In genomic region chr6:86395969-86396368, GRCm38 (mm10) we compare ENCODE assay signal across 8 mouse cellular contexts. TPM values are rescaled to one million over a fixed set of nuclear protein-coding genes. Genes with fewer than 3 reads are reported as not detected.
DNase-seq lines count a peak whose midpoint lies in the region; ATAC-seq and TF ChIP-seq lines count a peak whose summit lies in the region.

No protein-coding gene starts in this region.

- peak overlapping the region; percentile 94 for H3K4me2 ChIP-seq in lung, embryonic 14.5 days
- H3K4me2 ChIP-seq in embryonic facial prominence, embryonic 15.5 days (replicated peaks) = peak overlapping the region; percentile 76
- H3K4me2 ChIP-seq in limb, embryonic 13.5 days (replicated peaks) = peak overlapping the region; percentile 90

- H3K9me3 ChIP-seq in lung, embryonic 14.5 days (ENCODE audit: low read depth, low read length) = no peaks in the 10 kb centered on the region
- no peaks in the 10 kb centered on the region for H3K9me3 ChIP-seq in embryonic facial prominence, embryonic 15.5 days (replicated peaks)
- 0 out of 2 replicates have a peak, but pooled peaks cover 3% of the 10 kb centered on the region for H3K9me3 ChIP-seq in limb, embryonic 13.5 days

- no peak for ATAC-seq in lung, embryonic 14.5 days (ENCODE audit: insufficient read depth)
- no peak for ATAC-seq in embryonic facial prominence, embryonic 15.5 days (ENCODE audit: insufficient number of reproducible peaks, low FRiP score, low TSS enrichment, low read depth)
- ATAC-seq in limb, embryonic 13.5 days (ENCODE audit: low FRiP score, low read depth) = no peak

- H3K9ac ChIP-seq in lung, embryonic 14.5 days = peak overlapping the region; percentile 82
- H3K9ac ChIP-seq in embryonic facial prominence, embryonic 15.5 days = peak overlapping the region; percentile 65
- H3K9ac ChIP-seq in limb, embryonic 13.5 days = peak overlapping the region; percentile 84

- peak overlapping the region; percentile 87 for H3K4me3 ChIP-seq in lung, embryonic 14.5 days (ENCODE audit: low read depth, low read length)
- peak overlapping the region; percentile 92 for H3K4me3 ChIP-seq in embryonic facial prominence, embryonic 15.5 days (replicated peaks)
- H3K4me3 ChIP-seq in limb, embryonic 13.5 days = peak overlapping the region; percentile 91
- H3K4me3 ChIP-seq in olfactory bulb, adult 2 months (ENCODE audit: insufficient read depth, low read depth, low read length) = peak overlapping the region; percentile 92

- H3K27me3 ChIP-seq in lung, embryonic 14.5 days (ENCODE audit: insufficient read depth, low read length) = no peaks in the 10 kb centered on the region
- no peaks in the 10 kb centered on the region for H3K27me3 ChIP-seq in embryonic facial prominence, embryonic 15.5 days
- H3K27me3 ChIP-seq in limb, embryonic 13.5 days = peaks cover 5% of the 10 kb centered on the region; the same call in 1 of the 2 replicates

- TF ChIP-seq CTCF in lung, embryonic 14.5 days (IDR thresholded peaks at IDR 0.05; ENCODE audit: low read depth) = no peak
- TF ChIP-seq CTCF in olfactory bulb, adult 2 months (IDR thresholded peaks at IDR 0.05; ENCODE audit: insufficient read depth, low read depth, low read length) = no peak

- WGBS in lung, embryonic 14.5 days = 16% methylated on average over 10 of the region's 10 CpGs
- 28% methylated on average over 10 of the region's 10 CpGs for whole genome bisulfite sequencing in embryonic facial prominence, embryonic 15.5 days
- 38% methylated on average over 10 of the region's 10 CpGs for WGBS in limb, embryonic 13.5 days
- 4% methylated on average over 10 of the region's 10 CpGs for WGBS in olfactory bulb, adult 2 months

- H3K27ac ChIP-seq in lung, embryonic 14.5 days (ENCODE audit: low read depth) = no peak overlapping the region
- H3K27ac ChIP-seq in embryonic facial prominence, embryonic 15.5 days (replicated peaks) = peak overlapping the region; percentile 92
- no peak overlapping the region for H3K27ac ChIP-seq in limb, embryonic 13.5 days
- H3K27ac ChIP-seq in olfactory bulb, adult 2 months (ENCODE audit: insufficient read depth, low read depth, low read length) = peak overlapping the region; percentile 31; the same call in 1 of the 2 replicates

- DNase-seq in lung, embryonic 14.5 days = no peak
- no peak for DNase-seq in lung, postnatal 4 days
- no peak for DNase-seq in spleen, postnatal 10 days (ENCODE audit: low spot score in 2 of 2)
- DNase-seq in embryo, embryonic 11 days = no peak
- DNase-seq in layer of hippocampus, postnatal 36 days = no peak

- peaks cover 27% of the 10 kb centered on the region for H3K36me3 ChIP-seq in lung, embryonic 14.5 days (ENCODE audit: insufficient read depth)
- peaks cover 21% of the 10 kb centered on the region for H3K36me3 ChIP-seq in embryonic facial prominence, embryonic 15.5 days
- peaks cover 28% of the 10 kb centered on the region for H3K36me3 ChIP-seq in limb, embryonic 13.5 days

- H3K4me1 ChIP-seq in lung, embryonic 14.5 days (ENCODE audit: insufficient read depth) = 0 out of 2 replicates have a peak, but pooled peaks cover 4% of the 10 kb centered on the region
- H3K4me1 ChIP-seq in embryonic facial prominence, embryonic 15.5 days = peaks cover 27% of the 10 kb centered on the region
- peaks cover 20% of the 10 kb centered on the region for H3K4me1 ChIP-seq in limb, embryonic 13.5 days
- H3K4me1 ChIP-seq in olfactory bulb, adult 2 months (ENCODE audit: control insufficient read depth, insufficient read depth, low read length) = peaks cover 10% of the 10 kb centered on the region

- no peak for TF ChIP-seq POLR2A in olfactory bulb, adult 2 months (IDR thresholded peaks at IDR 0.05; ENCODE audit: insufficient read depth, low read depth, low read length)

RNA-seq across cellular contexts. Expression of gene Pcyox1, which starts 1.0 kb away (rescaled TPM):
- polyA plus RNA-seq in lung, embryonic 14.5 days (2014; fragmentation: Nextera tagmentation; extraction: Ambion mirVana) = 83.5 and 88.1 TPM in 2 replicates
- polyA plus RNA-seq in embryonic facial prominence, embryonic 15.5 days (2015; fragmentation: Nextera tagmentation; extraction: Ambion mirVana) = 96.3 and 102 TPM in 2 replicates
- 85.9 and 86.3 TPM in 2 replicates for polyA plus RNA-seq in limb, embryonic 13.5 days (2015; fragmentation: Nextera tagmentation; extraction: Ambion mirVana)
- polyA plus RNA-seq in olfactory bulb, adult 2 months (2012; ENCODE audit: insufficient read depth, insufficient read length, low replicate concordance, missing spikeins) = not detected in 2 replicates
- 100 to 1,000 TPM; 105 to 114 TPM for total RNA-seq in layer of hippocampus, postnatal 36 days (2021)

RNA-seq across cellular contexts. Expression of gene Tia1, which starts 8.1 kb away (rescaled TPM):
- 208 and 219 TPM in 2 replicates for polyA plus RNA-seq in lung, embryonic 14.5 days (2014; fragmentation: Nextera tagmentation; extraction: Ambion mirVana)
- 170 and 185 TPM in 2 replicates for polyA plus RNA-seq in embryonic facial prominence, embryonic 15.5 days (2015; fragmentation: Nextera tagmentation; extraction: Ambion mirVana)
- polyA plus RNA-seq in limb, embryonic 13.5 days (2015; fragmentation: Nextera tagmentation; extraction: Ambion mirVana) = 286 and 293 TPM in 2 replicates
- 194 and 323 TPM in 2 replicates for polyA plus RNA-seq in olfactory bulb, adult 2 months (2012; ENCODE audit: insufficient read depth, insufficient read length, low replicate concordance, missing spikeins)
- 100 to 1,000 TPM; 131 to 154 TPM for total RNA-seq in layer of hippocampus, postnatal 36 days (2021)

RNA-seq across cellular contexts. Expression of gene Snrpg, which starts 24.9 kb away (rescaled TPM):
- polyA plus RNA-seq in lung, embryonic 14.5 days (2014; fragmentation: Nextera tagmentation; extraction: Ambion mirVana) = 723 and 735 TPM in 2 replicates
- polyA plus RNA-seq in embryonic facial prominence, embryonic 15.5 days (2015; fragmentation: Nextera tagmentation; extraction: Ambion mirVana) = 489 and 522 TPM in 2 replicates
- polyA plus RNA-seq in limb, embryonic 13.5 days (2015; fragmentation: Nextera tagmentation; extraction: Ambion mirVana) = 660 and 699 TPM in 2 replicates
- not detected in 2 replicates for polyA plus RNA-seq in olfactory bulb, adult 2 months (2012; ENCODE audit: insufficient read depth, insufficient read length, low replicate concordance, missing spikeins)
- 10 to 100 TPM; 71.7 to 74.6 TPM for total RNA-seq in layer of hippocampus, postnatal 36 days (2021)

RNA-seq across cellular contexts. Expression of gene Gm44790, which starts 30.5 kb away (rescaled TPM):
- 0.72 TPM in 1 of 2 replicates, not detected in the other for polyA plus RNA-seq in lung, embryonic 14.5 days (2014; fragmentation: Nextera tagmentation; extraction: Ambion mirVana)
- polyA plus RNA-seq in embryonic facial prominence, embryonic 15.5 days (2015; fragmentation: Nextera tagmentation; extraction: Ambion mirVana) = not detected in 2 replicates
- 1.3 TPM in 1 of 2 replicates, not detected in the other for polyA plus RNA-seq in limb, embryonic 13.5 days (2015; fragmentation: Nextera tagmentation; extraction: Ambion mirVana)
- not detected in 2 replicates for polyA plus RNA-seq in olfactory bulb, adult 2 months (2012; ENCODE audit: insufficient read depth, insufficient read length, low replicate concordance, missing spikeins)
- under 1 TPM in 1 of 2 experiments, not detected in 1; 0.88 TPM for total RNA-seq in layer of hippocampus, postnatal 36 days (2021)

RNA-seq across cellular contexts. Expression of gene Fam136a, which starts 30.5 kb away (rescaled TPM):
- polyA plus RNA-seq in lung, embryonic 14.5 days (2014; fragmentation: Nextera tagmentation; extraction: Ambion mirVana) = 129 and 130 TPM in 2 replicates
- polyA plus RNA-seq in embryonic facial prominence, embryonic 15.5 days (2015; fragmentation: Nextera tagmentation; extraction: Ambion mirVana) = 99.5 and 104 TPM in 2 replicates
- 133 and 136 TPM in 2 replicates for polyA plus RNA-seq in limb, embryonic 13.5 days (2015; fragmentation: Nextera tagmentation; extraction: Ambion mirVana)
- not detected in 2 replicates for polyA plus RNA-seq in olfactory bulb, adult 2 months (2012; ENCODE audit: insufficient read depth, insufficient read length, low replicate concordance, missing spikeins)
- 10 to 100 TPM; 32.8 TPM for total RNA-seq in layer of hippocampus, postnatal 36 days (2021)

Comparison
In these comparisons a context has a peak if more than half of its experiments do, and no peak if none do; other contexts are left out.
1. H3K27ac ChIP-seq: peak in embryonic facial prominence, embryonic 15.5 days (single experiment) and olfactory bulb, adult 2 months (single experiment); none in lung, embryonic 14.5 days (single experiment) and limb, embryonic 13.5 days (single experiment).
2. RNA of gene Snrpg, which starts 24.9 kb away (polyA plus RNA-seq): 723 to 735 TPM in lung, embryonic 14.5 days, 660 to 699 TPM in limb, embryonic 13.5 days and 489 to 522 TPM in embryonic facial prominence, embryonic 15.5 days; not detected in olfactory bulb, adult 2 months; every median in the first group is over 100 times any median in the second.
3. Peak in every context shown above with its lines, with median percentiles within 50 percentile points of each other: H3K4me2 ChIP-seq, H3K4me3 ChIP-seq and H3K9ac ChIP-seq.